Mouse (Mus musculus) CD4-positive helper T cell, adult 2 months (primary cell): Measurements from ENCODE around the gene Tubgcp3.
"Not testable (repeated sequence)": the region's sequence is repeated elsewhere in the genome, so short reads cannot be mapped to it uniquely, and the experiment has no call there.

Experiments used
- DNase-seq: peaks from one replicate; pipeline ENCODE4 v3.0.0-alpha.2; 2012; ENCODE audit warnings: low read depth, missing footprints, low spot score

Gene Tubgcp3

GRCm38 (mm10) chr8:12641527-12641926 is 30.5 kb downstream of the Tubgcp3 start:
- DNase-seq = no peak

- no peak for DNase-seq
Measured at GRCm38 (mm10) chr8:12638446-12638845, 33.6 kb downstream of the Tubgcp3 start.

- DNase-seq = no peak
Measured at GRCm38 (mm10) chr8:12635366-12635765, 36.7 kb downstream of the Tubgcp3 start.

GRCm38 (mm10) chr8:12629079-12629478 is 43.0 kb downstream of the Tubgcp3 start:
- peak; percentile 8 for DNase-seq

- no peak for DNase-seq
Measured at GRCm38 (mm10) chr8:12625890-12626289, 46.2 kb downstream of the Tubgcp3 start.

GRCm38 (mm10) chr8:12621550-12622222 is 50.4 kb downstream of the Tubgcp3 start:
- DNase-seq = no peak

- not testable (repeated sequence) for DNase-seq
Measured at GRCm38 (mm10) chr8:12617369-12617768, 54.7 kb downstream of the Tubgcp3 start.

- no peak for DNase-seq
Measured at GRCm38 (mm10) chr8:12613201-12613600, 58.8 kb downstream of the Tubgcp3 start.

- no peak for DNase-seq
Measured at GRCm38 (mm10) chr8:12609752-12610449, 62.1 kb downstream of the Tubgcp3 start.

- DNase-seq = no peak
Measured at GRCm38 (mm10) chr8:12608810-12609209, 63.2 kb downstream of the Tubgcp3 start.

- peak; percentile 69 for DNase-seq
Measured at GRCm38 (mm10) chr8:12607223-12607622, 64.8 kb downstream of the Tubgcp3 start.

- no peak for DNase-seq
Measured at GRCm38 (mm10) chr8:12583785-12584184, 88.3 kb downstream of the Tubgcp3 start.

GRCm38 (mm10) chr8:12579339-12579999 is 92.6 kb downstream of the Tubgcp3 start:
- DNase-seq = not testable (repeated sequence)

- no peak for DNase-seq
Measured at GRCm38 (mm10) chr8:12576739-12577138, 95.3 kb downstream of the Tubgcp3 start.

GRCm38 (mm10) chr8:12576003-12576402 is 96.0 kb downstream of the Tubgcp3 start:
- DNase-seq = no peak

GRCm38 (mm10) chr8:12572814-12573534 is 99.1 kb downstream of the Tubgcp3 start, which contains the start of gene Spaca7:
Gene Spaca7 (plus strand): TSS chr8:12573029.
- DNase-seq = no peak

- DNase-seq = no peak
Measured at GRCm38 (mm10) chr8:12566509-12566908, 105.5 kb downstream of the Tubgcp3 start.

- DNase-seq = no peak
Measured at GRCm38 (mm10) chr8:12565488-12565887, 106.6 kb downstream of the Tubgcp3 start.

GRCm38 (mm10) chr8:12564307-12564706 is 107.7 kb downstream of the Tubgcp3 start:
- DNase-seq = no peak
